Mouse (Mus musculus) A20 (cell line): ENCODE measurements at regions not wholly inside any gene's neighbourhood (a gene's known extent, or its start where the extent isn't known, plus 50 kb on each side); places are given as distances from the start of the nearest gene placed in this dataset.

Source experiments
- DNase-seq: peaks from one replicate; pipeline ENCODE4 v3.0.0-alpha.2; 2011; ENCODE audit warnings: low read depth, low spot score

GRCm38 (mm10) chr1:186444701-186445131 lies 261.1 kb downstream of the Tgfb2 start:
- DNase-seq = no peak

GRCm38 (mm10) chr1:186442160-186442559 lies 263.6 kb downstream of the Tgfb2 start:
- DNase-seq = no peak

GRCm38 (mm10) chr1:186435336-186435972 lies 270.3 kb downstream of the Tgfb2 start:
- DNase-seq = no peak

GRCm38 (mm10) chr1:186434782-186435181 lies 271.0 kb downstream of the Tgfb2 start:
- no peak for DNase-seq

GRCm38 (mm10) chr1:186434007-186434406 lies 271.8 kb downstream of the Tgfb2 start:
- no peak for DNase-seq

- DNase-seq = no peak
These were observed 272.6 kb downstream of the Tgfb2 start for GRCm38 (mm10) chr1:186433169-186433665.

GRCm38 (mm10) chr1:186425421-186425820 lies 280.4 kb downstream of the Tgfb2 start:
- DNase-seq = no peak

GRCm38 (mm10) chr1:186424084-186424483 lies 281.7 kb downstream of the Tgfb2 start:
- DNase-seq = no peak

- no peak for DNase-seq
These were observed 288.7 kb downstream of the Tgfb2 start for GRCm38 (mm10) chr1:186417101-186417500.

GRCm38 (mm10) chr1:186415321-186415720 lies 290.5 kb downstream of the Tgfb2 start:
- DNase-seq = no peak

- DNase-seq = no peak
These were observed 291.9 kb downstream of the Tgfb2 start for GRCm38 (mm10) chr1:186413886-186414245.

GRCm38 (mm10) chr1:186413064-186413885 lies 292.5 kb downstream of the Tgfb2 start:
- no peak for DNase-seq

- no peak for DNase-seq
These were observed 293.5 kb downstream of the Tgfb2 start for GRCm38 (mm10) chr1:186412296-186412695.

GRCm38 (mm10) chr1:186408986-186409441 lies 291.9 kb upstream of the Lyplal1 start:
- no peak for DNase-seq

GRCm38 (mm10) chr1:186407656-186408055 lies 290.5 kb upstream of the Lyplal1 start:
- DNase-seq = no peak

GRCm38 (mm10) chr1:186405693-186406092 lies 288.6 kb upstream of the Lyplal1 start:
- no peak for DNase-seq

GRCm38 (mm10) chr1:186399762-186400161 lies 282.7 kb upstream of the Lyplal1 start:
- DNase-seq = no peak

- no peak for DNase-seq
These were observed 275.9 kb upstream of the Lyplal1 start for GRCm38 (mm10) chr1:186393005-186393404.

- DNase-seq = no peak
These were observed 267.3 kb upstream of the Lyplal1 start for GRCm38 (mm10) chr1:186384440-186384839.

GRCm38 (mm10) chr1:186383453-186383852 lies 266.3 kb upstream of the Lyplal1 start:
- DNase-seq = no peak

- no peak for DNase-seq
These were observed 265.9 kb upstream of the Lyplal1 start for GRCm38 (mm10) chr1:186383006-186383405.

GRCm38 (mm10) chr1:186379938-186380847 lies 263.1 kb upstream of the Lyplal1 start:
- no peak for DNase-seq
